Mouse (Mus musculus): ENCODE data around the gene Mtmr12. TPM values are rescaled to one million over a fixed set of nuclear protein-coding genes. Genes with fewer than 3 reads are reported as not detected.

The Mtmr12 gene
- polyA plus RNA-seq, 1 experiment: 25.9 TPM

DNA sequence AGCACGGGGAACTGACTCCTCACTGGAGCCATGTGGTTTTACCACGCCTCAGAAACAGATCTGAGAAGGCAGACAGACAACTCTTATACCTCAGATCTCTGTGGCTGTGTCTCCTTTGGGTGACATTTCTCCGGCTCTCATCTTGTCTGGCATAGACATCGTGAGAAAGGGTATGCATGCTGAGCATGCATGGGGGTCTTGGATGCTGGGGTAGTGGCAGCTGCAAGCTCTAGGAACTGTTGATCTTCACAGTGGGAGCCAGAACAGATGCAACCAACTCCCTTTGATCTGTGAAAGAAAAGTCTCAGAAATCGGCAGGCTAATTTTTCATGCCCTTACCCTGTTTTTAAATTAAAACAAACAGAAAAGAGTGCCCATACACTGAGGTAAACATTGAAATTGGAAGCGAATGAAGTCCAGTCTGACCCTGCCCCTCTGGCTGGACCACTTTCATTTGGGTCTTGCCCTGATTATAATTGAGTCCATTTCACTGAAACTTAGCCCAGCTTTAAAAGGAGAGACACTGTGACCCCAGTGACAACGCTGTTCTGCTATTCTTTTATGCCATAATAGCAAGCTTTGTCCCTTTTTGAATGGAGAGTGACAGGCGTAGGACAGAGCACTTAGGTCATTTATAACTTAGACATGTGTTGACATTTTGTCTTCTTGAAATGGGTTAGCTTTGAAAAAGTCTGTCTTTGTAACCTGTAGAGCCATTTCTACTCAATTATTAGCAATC lies 17.9 kb downstream of the Mtmr12 start:
- Histone ChIP-seq H3K4me1 (ENCODE audit: control insufficient read depth, insufficient read depth, low read length) (peaks cover 23% of the 10 kb centered on the region), H3K4me3 (replicated peaks; ENCODE audit: extremely low read depth, low read depth, low read length) (no peak overlapping the region)
- no peak for TF ChIP-seq CTCF (IDR thresholded peaks at IDR 0.05; ENCODE audit: insufficient read depth, low read length)
- TF ChIP-seq POLR2A (IDR thresholded peaks at IDR 0.05; ENCODE audit: borderline replicate concordance, extremely low read depth, low read depth, low read length): no peak
- DNase-seq: no peak
- 43% methylated on average over 8 of the region's 8 CpGs for WGBS

DNA sequence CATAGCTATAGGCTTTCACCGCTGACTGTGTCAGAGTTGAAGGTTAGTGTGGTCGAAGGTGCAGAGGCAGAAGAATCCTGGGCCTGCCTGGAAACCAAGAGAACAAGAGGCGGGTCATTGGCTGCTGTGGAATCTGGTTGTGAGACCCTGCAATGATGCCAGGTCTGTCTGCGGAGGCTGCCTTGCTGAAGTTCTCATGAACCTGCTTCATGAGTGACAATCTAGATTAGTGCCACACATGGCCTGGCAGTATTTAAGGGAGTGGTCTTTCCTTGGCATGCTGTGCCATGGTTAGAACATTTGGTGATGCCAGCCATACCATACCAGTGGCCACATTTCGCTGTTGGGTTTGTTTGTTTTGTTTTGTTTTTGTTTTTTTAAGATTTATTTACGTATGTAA lies 18.6 kb downstream of the Mtmr12 start:
- Histone ChIP-seq H3K4me3 (replicated peaks; ENCODE audit: extremely low read depth, low read depth, low read length) (no peak overlapping the region), H3K4me1 (ENCODE audit: control insufficient read depth, insufficient read depth, low read length) (peaks cover 28% of the 10 kb centered on the region)
- no peak for TF ChIP-seq CTCF (IDR thresholded peaks at IDR 0.05; ENCODE audit: insufficient read depth, low read length)
- no peak for TF ChIP-seq POLR2A (IDR thresholded peaks at IDR 0.05; ENCODE audit: borderline replicate concordance, extremely low read depth, low read depth, low read length)
- no peak for DNase-seq
- 90% methylated on average over 6 of the region's 6 CpGs for WGBS

DNA sequence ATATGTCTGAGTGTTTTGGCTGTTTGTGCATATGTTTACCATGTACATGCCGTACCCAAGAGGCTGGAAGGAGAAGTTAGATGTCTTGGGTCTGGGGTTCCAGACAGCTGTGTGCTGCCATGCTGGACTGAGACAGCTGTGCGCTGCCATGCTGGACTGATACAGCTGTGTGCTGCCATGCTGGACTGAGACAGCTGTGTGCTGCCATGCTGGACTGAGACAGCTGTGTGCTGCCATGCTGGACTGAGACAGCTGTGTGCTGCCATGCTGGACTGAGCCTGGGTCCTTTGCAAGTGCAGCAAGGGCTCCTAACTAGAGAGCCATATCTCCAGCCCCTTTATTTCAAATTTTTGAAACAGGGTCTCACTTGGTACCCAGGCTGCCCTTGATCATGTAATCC lies 19.4 kb downstream of the Mtmr12 start:
- peaks cover 24% of the 10 kb centered on the region for H3K4me1 ChIP-seq (ENCODE audit: control insufficient read depth, insufficient read depth, low read length)
- no peak for DNase-seq
- WGBS: 89% methylated on average over 2 of the region's 2 CpGs
- TF ChIP-seq POLR2A (IDR thresholded peaks at IDR 0.05; ENCODE audit: borderline replicate concordance, extremely low read depth, low read depth, low read length) (no peak), CTCF (IDR thresholded peaks at IDR 0.05; ENCODE audit: insufficient read depth, low read length) (no peak)
- H3K4me3 ChIP-seq (replicated peaks; ENCODE audit: extremely low read depth, low read depth, low read length): no peak overlapping the region

DNA sequence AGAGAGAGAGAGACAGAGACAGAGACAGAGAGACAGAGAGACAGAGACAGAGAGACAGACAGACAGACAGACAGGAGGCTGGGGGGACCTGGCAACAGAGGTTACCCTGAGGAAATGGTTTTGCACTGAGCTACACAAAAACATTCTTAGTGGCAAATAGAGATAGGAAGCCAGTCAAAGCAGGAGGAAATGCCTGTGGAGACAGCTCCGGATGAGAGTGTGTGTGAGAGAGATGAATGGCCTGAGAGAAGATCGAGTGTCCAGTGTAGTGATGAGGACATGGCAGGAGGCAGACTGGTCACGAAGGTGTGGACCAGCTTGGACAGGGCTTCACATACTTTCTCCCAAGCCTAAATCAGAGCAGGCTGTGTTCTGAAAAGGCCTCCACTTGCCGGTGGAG lies 20.2 kb downstream of the Mtmr12 start:
- 25% methylated on average over 4 of the region's 4 CpGs for WGBS

DNA sequence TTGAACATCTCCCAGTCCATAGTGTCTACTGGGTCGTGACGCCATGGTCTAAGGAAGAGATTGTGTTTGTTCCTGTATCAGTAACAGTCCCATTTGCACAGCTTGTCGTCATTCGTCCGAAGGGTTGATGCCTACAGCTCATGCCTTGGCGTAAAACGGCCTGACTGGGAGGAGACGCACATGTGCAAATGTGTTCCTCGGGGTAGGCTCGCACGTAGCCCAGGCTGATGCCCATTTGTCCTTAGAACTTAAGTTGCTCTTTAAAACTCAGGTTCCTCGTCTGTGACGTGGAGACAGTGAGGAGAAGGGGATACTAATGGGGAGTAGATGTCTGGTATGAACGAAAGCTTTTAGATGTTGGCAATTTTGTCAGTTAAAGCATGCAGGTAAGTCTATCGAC lies 22.1 kb downstream of the Mtmr12 start:
- H3K4me3 ChIP-seq (replicated peaks; ENCODE audit: extremely low read depth, low read depth, low read length): no peak overlapping the region
- H3K4me1 ChIP-seq (ENCODE audit: control insufficient read depth, insufficient read depth, low read length): peaks cover 23% of the 10 kb centered on the region
- DNase-seq: no peak
- 90% methylated on average over 15 of the region's 15 CpGs for WGBS
- TF ChIP-seq CTCF (IDR thresholded peaks at IDR 0.05; ENCODE audit: insufficient read depth, low read length) (no peak), POLR2A (IDR thresholded peaks at IDR 0.05; ENCODE audit: borderline replicate concordance, extremely low read depth, low read depth, low read length) (no peak)

More for the DNA sequence above, 20.2 kb downstream of the Mtmr12 start:
- Histone ChIP-seq H3K4me3 (replicated peaks; ENCODE audit: extremely low read depth, low read depth, low read length) (no peak overlapping the region), H3K4me1 (ENCODE audit: control insufficient read depth, insufficient read depth, low read length) (peaks cover 24% of the 10 kb centered on the region)
- DNase-seq: no peak
- TF ChIP-seq CTCF (IDR thresholded peaks at IDR 0.05; ENCODE audit: insufficient read depth, low read length) (no peak), POLR2A (IDR thresholded peaks at IDR 0.05; ENCODE audit: borderline replicate concordance, extremely low read depth, low read depth, low read length) (no peak)

DNA sequence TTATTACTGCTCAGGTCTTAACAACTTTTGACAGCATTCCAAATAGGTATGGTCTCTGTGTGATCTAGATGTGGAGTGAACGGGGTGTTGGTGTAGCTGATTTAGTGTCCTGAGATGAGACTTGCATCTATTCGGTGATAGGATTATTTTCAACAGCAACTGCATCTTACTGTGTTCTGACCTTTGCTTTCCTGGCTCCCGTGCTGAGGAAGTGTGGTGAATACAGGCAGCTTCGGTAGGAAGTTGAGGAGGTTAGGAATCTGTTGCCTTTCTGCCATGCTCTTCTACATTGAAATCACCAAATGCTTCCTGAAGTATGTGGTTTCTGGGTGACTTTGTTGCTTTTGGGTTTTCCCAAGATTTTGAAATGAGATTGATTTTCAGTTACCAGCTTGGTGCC lies 22.5 kb downstream of the Mtmr12 start:
- 60% methylated on average over 4 of the region's 4 CpGs for WGBS
- Histone ChIP-seq H3K4me1 (ENCODE audit: control insufficient read depth, insufficient read depth, low read length) (peaks cover 26% of the 10 kb centered on the region), H3K4me3 (replicated peaks; ENCODE audit: extremely low read depth, low read depth, low read length) (no peak overlapping the region)
- no peak for TF ChIP-seq CTCF (IDR thresholded peaks at IDR 0.05; ENCODE audit: insufficient read depth, low read length)
- no peak for TF ChIP-seq POLR2A (IDR thresholded peaks at IDR 0.05; ENCODE audit: borderline replicate concordance, extremely low read depth, low read depth, low read length)
- no peak for DNase-seq

DNA sequence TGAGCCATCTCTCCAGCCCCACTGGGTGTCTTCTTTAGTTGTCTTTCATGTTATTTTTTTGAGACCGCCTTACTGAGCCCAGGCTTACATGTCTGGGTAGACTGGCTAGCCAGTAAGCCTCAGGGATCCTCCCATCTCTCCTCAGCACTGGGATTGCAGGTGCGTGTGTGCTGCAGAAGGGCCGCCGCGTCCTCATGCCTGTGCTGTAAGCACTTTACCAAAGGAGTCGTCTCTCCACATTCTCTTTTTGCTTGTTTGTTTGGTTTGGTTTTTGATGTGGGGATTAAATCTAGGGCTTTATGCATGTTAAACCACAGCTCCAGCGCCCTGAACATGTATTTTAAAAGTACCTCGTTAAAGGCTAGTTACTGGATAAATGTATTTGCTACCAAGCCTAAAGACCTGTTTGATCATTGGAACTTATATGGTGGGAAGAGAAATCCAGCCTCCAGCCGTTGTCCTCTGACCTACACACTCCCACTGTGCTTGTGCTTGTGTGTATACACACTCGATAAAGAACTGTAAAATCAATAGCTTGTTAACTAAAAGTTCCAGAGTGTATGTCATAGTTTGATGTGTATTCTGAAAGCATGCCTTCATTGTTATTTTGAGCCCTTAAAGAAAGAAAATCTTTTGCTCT lies 24.9 kb downstream of the Mtmr12 start:
- TF ChIP-seq POLR2A (IDR thresholded peaks at IDR 0.05; ENCODE audit: borderline replicate concordance, extremely low read depth, low read depth, low read length) (no peak), CTCF (IDR thresholded peaks at IDR 0.05; ENCODE audit: insufficient read depth, low read length) (no peak)
- Histone ChIP-seq H3K4me3 (replicated peaks; ENCODE audit: extremely low read depth, low read depth, low read length) (no peak overlapping the region), H3K4me1 (ENCODE audit: control insufficient read depth, insufficient read depth, low read length) (peaks cover 27% of the 10 kb centered on the region)
- no peak for DNase-seq
- 63% methylated on average over 10 of the region's 10 CpGs for WGBS

DNA sequence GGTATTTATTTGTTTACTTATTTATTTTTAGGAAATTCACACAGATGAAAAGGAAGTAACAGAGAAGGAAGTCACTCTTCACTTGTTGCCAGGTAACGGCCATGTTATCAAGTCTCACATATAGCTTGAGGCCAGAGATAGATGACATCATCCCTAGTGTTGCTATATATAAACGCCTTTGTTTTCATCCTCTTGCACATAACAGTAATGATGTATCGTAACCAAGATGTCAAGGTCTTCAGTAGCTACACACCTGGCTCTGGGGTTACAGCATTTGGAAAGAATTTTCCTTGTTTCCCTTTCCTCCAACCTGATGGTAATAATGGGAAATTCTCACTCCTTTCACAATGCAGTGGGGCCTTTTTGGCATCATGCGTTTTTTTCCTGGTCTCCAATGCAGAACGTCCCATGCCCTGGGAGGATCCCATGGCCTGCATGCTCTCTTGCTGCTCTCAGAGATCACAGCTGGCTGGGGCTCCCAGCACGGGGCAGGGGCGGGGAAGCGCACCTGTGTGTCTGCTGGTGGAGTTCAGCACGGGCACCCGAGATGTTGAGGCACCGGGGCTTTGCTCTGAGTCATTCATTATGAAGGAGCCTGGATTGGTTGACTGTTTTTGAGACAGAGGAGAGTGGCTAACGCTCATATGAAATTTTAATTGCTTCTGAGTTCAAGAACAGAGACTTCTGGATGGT lies 25.6 kb downstream of the Mtmr12 start:
- WGBS: 45% methylated on average over 12 of the region's 12 CpGs
- Histone ChIP-seq H3K4me3 (replicated peaks; ENCODE audit: extremely low read depth, low read depth, low read length) (no peak overlapping the region), H3K4me1 (ENCODE audit: control insufficient read depth, insufficient read depth, low read length) (peaks cover 24% of the 10 kb centered on the region)
- DNase-seq: no peak
- no peak for TF ChIP-seq POLR2A (IDR thresholded peaks at IDR 0.05; ENCODE audit: borderline replicate concordance, extremely low read depth, low read depth, low read length)
- TF ChIP-seq CTCF (IDR thresholded peaks at IDR 0.05; ENCODE audit: insufficient read depth, low read length): no peak

DNA sequence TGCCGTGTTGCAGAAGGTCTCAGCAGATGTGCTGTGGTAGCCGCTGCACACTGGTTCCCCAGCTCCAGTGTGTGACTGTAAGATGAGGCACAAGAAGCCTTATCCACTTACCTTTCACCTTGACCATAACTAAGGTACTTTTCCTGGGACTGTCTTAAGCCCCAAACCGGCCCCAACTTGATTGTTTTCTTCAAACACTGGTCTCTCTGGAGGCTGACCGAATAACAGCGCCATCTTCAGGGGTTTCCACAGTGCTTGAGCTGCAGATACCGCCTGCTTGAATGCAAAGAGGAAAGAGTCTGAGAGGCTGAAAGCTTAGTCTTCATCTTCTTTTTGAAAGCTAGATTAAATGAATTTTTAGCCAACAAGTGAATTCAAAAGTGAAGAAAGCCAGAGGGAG lies 26.6 kb downstream of the Mtmr12 start:
- Histone ChIP-seq H3K4me3 (replicated peaks; ENCODE audit: extremely low read depth, low read depth, low read length) (no peak overlapping the region), H3K4me1 (ENCODE audit: control insufficient read depth, insufficient read depth, low read length) (peaks cover 21% of the 10 kb centered on the region)
- TF ChIP-seq POLR2A (IDR thresholded peaks at IDR 0.05; ENCODE audit: borderline replicate concordance, extremely low read depth, low read depth, low read length) (no peak), CTCF (IDR thresholded peaks at IDR 0.05; ENCODE audit: insufficient read depth, low read length) (no peak)
- 79% methylated on average over 6 of the region's 6 CpGs for WGBS
- DNase-seq: no peak

Measured in lung, adult 2 months (tissue).